Mouse (Mus musculus): ENCODE results near the gene Ncapd2.

The Ncapd2 gene

GRCm38 (mm10) chr6:125191332-125192015, at the start of gene Ncapd2, which contains the start of gene Mrpl51:
Gene Ncapd2 (minus strand): TSS chr6:125191701.
Gene Mrpl51 (plus strand): TSS chr6:125191801.
- DNase-seq (ENCODE audit: low spot score in 2 of 2): peak; percentile 96 to 98

GRCm38 (mm10) chr6:125240617-125241016, 49.1 kb upstream of the Ncapd2 start:
- DNase-seq (ENCODE audit: low spot score in 2 of 2): no peak

- DNase-seq (ENCODE audit: low spot score in 2 of 2): no peak
Observed at GRCm38 (mm10) chr6:125239547-125239946, 48.0 kb upstream of the Ncapd2 start.

GRCm38 (mm10) chr6:125238396-125238795, 46.9 kb upstream of the Ncapd2 start:
- DNase-seq (ENCODE audit: low spot score in 2 of 2): no peak

- no peak for DNase-seq (ENCODE audit: low spot score in 2 of 2)
Observed at GRCm38 (mm10) chr6:125237421-125237820, 45.9 kb upstream of the Ncapd2 start.

- no peak for DNase-seq (ENCODE audit: low spot score in 2 of 2)
Observed at GRCm38 (mm10) chr6:125236782-125237181, 45.3 kb upstream of the Ncapd2 start, which contains the start of gene Cd27. Gene Cd27 (minus strand): TSS chr6:125237010.

GRCm38 (mm10) chr6:125236341-125236740, 44.8 kb upstream of the Ncapd2 start:
- no peak for DNase-seq (ENCODE audit: low spot score in 2 of 2)

- no peak for DNase-seq (ENCODE audit: low spot score in 2 of 2)
Observed at GRCm38 (mm10) chr6:125234520-125234828, 43.0 kb upstream of the Ncapd2 start.

- no peak for DNase-seq (ENCODE audit: low spot score in 2 of 2)
Observed at GRCm38 (mm10) chr6:125233816-125234519, 42.5 kb upstream of the Ncapd2 start.

GRCm38 (mm10) chr6:125232516-125232915, 41.0 kb upstream of the Ncapd2 start:
- DNase-seq (ENCODE audit: low spot score in 2 of 2): no peak

GRCm38 (mm10) chr6:125232045-125232437, 40.5 kb upstream of the Ncapd2 start:
- DNase-seq (ENCODE audit: low spot score in 2 of 2): no peak

GRCm38 (mm10) chr6:125231117-125232044, 39.9 kb upstream of the Ncapd2 start, which contains the start of gene Tapbpl:
Gene Tapbpl (minus strand): TSS chr6:125231860.
- DNase-seq (ENCODE audit: low spot score in 2 of 2): peak in 1 of 2 experiments; percentile 37

- DNase-seq (ENCODE audit: low spot score in 2 of 2): no peak
Observed at GRCm38 (mm10) chr6:125230571-125230970, 39.1 kb upstream of the Ncapd2 start.

- DNase-seq (ENCODE audit: low spot score in 2 of 2): no peak
Observed at GRCm38 (mm10) chr6:125225518-125226115, 34.1 kb upstream of the Ncapd2 start.

GRCm38 (mm10) chr6:125222577-125222976, 31.1 kb upstream of the Ncapd2 start:
- DNase-seq (ENCODE audit: low spot score in 2 of 2): no peak

- DNase-seq (ENCODE audit: low spot score in 2 of 2): no peak
Observed at GRCm38 (mm10) chr6:125222146-125222545, 30.6 kb upstream of the Ncapd2 start.

GRCm38 (mm10) chr6:125221115-125221745, 29.7 kb upstream of the Ncapd2 start:
- DNase-seq (ENCODE audit: low spot score in 2 of 2): no peak

- peak in 1 of 2 experiments; percentile 57 for DNase-seq (ENCODE audit: low spot score in 2 of 2)
Observed at GRCm38 (mm10) chr6:125218963-125219362, 27.5 kb upstream of the Ncapd2 start.

- DNase-seq (ENCODE audit: low spot score in 2 of 2): no peak
Observed at GRCm38 (mm10) chr6:125217899-125218298, 26.4 kb upstream of the Ncapd2 start.

GRCm38 (mm10) chr6:125216898-125217297, 25.4 kb upstream of the Ncapd2 start:
- no peak for DNase-seq (ENCODE audit: low spot score in 2 of 2)
